Mouse (Mus musculus): ENCODE data around the gene Adgb. TPM values are rescaled to one million over a fixed set of nuclear protein-coding genes. Genes with fewer than 3 reads are reported as not detected.

The Adgb gene
- polyA plus RNA-seq, 2 experiments = 0.12 to 0.47 TPM

DNA sequence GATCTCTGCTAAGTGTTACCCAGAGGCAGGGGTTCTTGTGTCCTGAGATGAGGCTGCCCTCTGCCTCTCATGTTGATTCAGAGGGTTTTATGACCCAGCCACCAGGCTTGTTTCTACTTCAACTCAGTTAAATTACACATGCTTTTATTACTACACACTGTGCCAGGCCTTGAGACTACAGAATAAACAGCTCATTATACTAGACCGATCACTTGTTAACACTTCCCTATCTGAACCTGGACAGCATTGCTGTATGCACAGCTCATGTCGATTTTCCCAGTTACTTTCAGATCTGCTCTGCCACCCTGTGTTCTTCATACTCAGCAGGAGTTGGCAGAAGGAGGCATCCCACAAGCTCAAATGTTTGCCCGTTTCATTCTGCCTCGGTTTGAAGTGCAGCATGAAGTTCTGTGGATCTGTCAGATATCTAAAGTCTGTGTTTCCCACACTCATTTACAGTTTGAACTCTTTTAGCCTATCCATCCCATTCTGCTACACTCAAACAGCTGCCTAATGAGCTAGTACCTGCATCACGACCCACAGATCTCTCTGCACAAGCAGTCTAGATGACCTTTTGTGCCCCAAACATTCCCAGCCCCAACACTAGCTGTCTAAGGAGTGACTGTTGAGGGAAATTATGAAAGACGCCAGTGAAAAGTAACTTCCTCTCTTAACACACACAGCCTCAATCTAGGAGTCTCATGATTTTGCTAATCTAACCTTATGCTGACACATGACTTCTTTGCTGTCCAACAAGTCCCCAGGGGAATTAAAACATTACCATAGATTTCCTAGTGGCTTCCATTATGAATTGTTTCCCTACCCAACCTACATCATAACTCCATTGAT is 3.2 kb downstream of the Adgb start:
- WGBS = 27% methylated on average over 6 of the region's 6 CpGs

DNA sequence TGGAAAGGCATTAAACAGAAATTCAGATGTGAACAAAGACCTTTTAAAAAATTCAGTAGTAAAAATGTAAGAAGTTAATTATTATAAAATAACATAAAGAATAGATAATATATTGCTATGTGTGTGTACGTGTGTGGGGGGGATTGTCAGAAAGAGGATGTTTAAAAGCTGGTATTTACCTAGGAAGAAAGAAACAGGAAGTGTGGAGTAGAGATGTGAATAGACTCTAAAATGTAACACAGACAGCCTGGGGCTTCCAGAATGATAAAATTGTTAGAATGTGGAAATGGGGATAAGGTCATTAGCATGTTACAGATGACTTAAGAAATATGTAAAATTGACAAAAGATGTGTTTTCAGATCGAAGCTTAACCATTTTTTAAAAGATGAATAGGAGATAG is 12.0 kb downstream of the Adgb start:
- no peak overlapping the region for H3K4me3 ChIP-seq (replicated peaks; ENCODE audit: low read length)
- no peaks in the 10 kb centered on the region for H3K4me1 ChIP-seq (ENCODE audit: control insufficient read depth, insufficient read depth, low read length)
- no peaks in the 10 kb centered on the region for H3K9me3 ChIP-seq (ENCODE audit: control insufficient read depth, low read length)
- DNase-seq (ENCODE audit: low spot score) (no peak), ATAC-seq (ENCODE audit: low FRiP score, low read depth) (no peak)
- 77% methylated on average over 2 of the region's 2 CpGs for WGBS
- H3K4me2 ChIP-seq (replicated peaks; ENCODE audit: low read depth, low read length, severe bottlenecking) = no peak overlapping the region
- TF ChIP-seq POLR2A (IDR thresholded peaks at IDR 0.05; ENCODE audit: borderline replicate concordance, extremely low read depth, insufficient read depth, insufficient read length) = no peak
- H3K27me3 ChIP-seq (ENCODE audit: control insufficient read depth, insufficient read depth, low read length) = no peaks in the 10 kb centered on the region
- H3K27ac ChIP-seq (replicated peaks; ENCODE audit: low read depth, low read length) = no peak overlapping the region
- no peak overlapping the region for H3K9ac ChIP-seq (ENCODE audit: low read depth, low read length, severe bottlenecking)
- no peaks in the 10 kb centered on the region for H3K36me3 ChIP-seq (ENCODE audit: control insufficient read depth, insufficient read depth, low read length)

More for the DNA sequence above, 3.2 kb downstream of the Adgb start:
- H3K4me3 ChIP-seq (replicated peaks; ENCODE audit: low read length) = no peak overlapping the region
- no peaks in the 10 kb centered on the region for H3K9me3 ChIP-seq (ENCODE audit: control insufficient read depth, low read length)
- H3K27ac ChIP-seq (replicated peaks; ENCODE audit: low read depth, low read length) = no peak overlapping the region
- H3K36me3 ChIP-seq (ENCODE audit: control insufficient read depth, insufficient read depth, low read length) = no peaks in the 10 kb centered on the region
- H3K9ac ChIP-seq (ENCODE audit: low read depth, low read length, severe bottlenecking) = no peak overlapping the region
- H3K4me1 ChIP-seq (ENCODE audit: control insufficient read depth, insufficient read depth, low read length) = peaks cover 3% of the 10 kb centered on the region; the same call in 1 of the 2 replicates
- no peak overlapping the region for H3K4me2 ChIP-seq (replicated peaks; ENCODE audit: low read depth, low read length, severe bottlenecking)
- ATAC-seq (ENCODE audit: low FRiP score, low read depth) (no peak), DNase-seq (ENCODE audit: low spot score) (no peak)
- no peak for TF ChIP-seq POLR2A (IDR thresholded peaks at IDR 0.05; ENCODE audit: borderline replicate concordance, extremely low read depth, insufficient read depth, insufficient read length)
- no peaks in the 10 kb centered on the region for H3K27me3 ChIP-seq (ENCODE audit: control insufficient read depth, insufficient read depth, low read length)

DNA sequence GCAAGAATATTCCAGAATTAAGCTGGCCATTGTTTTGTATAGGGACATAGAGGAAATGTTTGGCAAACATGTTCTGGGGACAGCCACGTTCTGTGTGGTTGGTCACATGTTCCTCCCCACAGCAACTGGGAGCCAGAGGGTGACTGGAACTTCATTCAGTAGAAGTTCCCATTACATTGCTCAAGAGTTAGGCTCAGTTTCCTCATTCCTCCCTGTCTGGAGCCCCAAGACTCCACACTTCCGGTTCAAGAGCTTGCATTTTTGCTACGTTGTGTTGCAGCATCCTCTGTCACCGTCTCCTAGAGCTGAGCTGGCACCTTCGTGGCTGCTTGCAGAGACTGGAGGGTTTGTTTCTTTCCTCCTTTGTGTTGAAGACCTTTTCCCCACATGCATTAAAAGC is 15.1 kb downstream of the Adgb start:
- Histone ChIP-seq H3K9me3 (ENCODE audit: control insufficient read depth, low read length) (no peaks in the 10 kb centered on the region), H3K36me3 (ENCODE audit: control insufficient read depth, insufficient read depth, low read length) (no peaks in the 10 kb centered on the region), H3K4me1 (ENCODE audit: control insufficient read depth, insufficient read depth, low read length) (no peaks in the 10 kb centered on the region), H3K4me3 (replicated peaks; ENCODE audit: low read length) (no peak overlapping the region), H3K27me3 (ENCODE audit: control insufficient read depth, insufficient read depth, low read length) (no peaks in the 10 kb centered on the region), H3K4me2 (replicated peaks; ENCODE audit: low read depth, low read length, severe bottlenecking) (no peak overlapping the region), H3K27ac (replicated peaks; ENCODE audit: low read depth, low read length) (no peak overlapping the region), H3K9ac (ENCODE audit: low read depth, low read length, severe bottlenecking) (no peak overlapping the region)
- no peak for DNase-seq (ENCODE audit: low spot score)
- ATAC-seq (ENCODE audit: low FRiP score, low read depth) = no peak
- WGBS = 91% methylated on average over 5 of the region's 5 CpGs
- no peak for TF ChIP-seq POLR2A (IDR thresholded peaks at IDR 0.05; ENCODE audit: borderline replicate concordance, extremely low read depth, insufficient read depth, insufficient read length)

DNA sequence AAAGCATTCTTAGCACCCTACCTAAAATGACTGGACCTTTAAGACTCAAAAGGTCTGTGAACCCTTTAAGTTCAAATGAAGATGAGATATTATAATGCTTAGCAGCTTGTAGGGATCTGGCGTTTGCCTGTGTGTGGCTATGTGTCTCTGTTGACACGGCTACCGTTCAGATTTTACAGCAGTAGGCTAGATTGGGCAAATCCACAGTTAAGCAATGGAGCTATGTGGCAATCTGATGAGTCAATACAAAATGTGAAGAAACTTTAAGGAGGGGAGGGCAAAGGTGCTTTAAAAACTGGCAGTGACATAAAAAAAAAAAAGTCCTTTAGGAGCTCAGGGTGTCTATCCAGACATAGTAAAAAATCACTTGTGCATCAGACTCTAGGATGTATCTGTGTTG is 23.1 kb downstream of the Adgb start:
- TF ChIP-seq POLR2A (IDR thresholded peaks at IDR 0.05; ENCODE audit: borderline replicate concordance, extremely low read depth, insufficient read depth, insufficient read length) = no peak
- H3K27ac ChIP-seq (replicated peaks; ENCODE audit: low read depth, low read length) = no peak overlapping the region
- no peaks in the 10 kb centered on the region for H3K4me1 ChIP-seq (ENCODE audit: control insufficient read depth, insufficient read depth, low read length)
- WGBS = 83% methylated on average over 3 of the region's 3 CpGs
- H3K4me2 ChIP-seq (replicated peaks; ENCODE audit: low read depth, low read length, severe bottlenecking) = no peak overlapping the region
- ATAC-seq (ENCODE audit: low FRiP score, low read depth) (no peak), DNase-seq (ENCODE audit: low spot score) (no peak)
- H3K36me3 ChIP-seq (ENCODE audit: control insufficient read depth, insufficient read depth, low read length) = no peaks in the 10 kb centered on the region
- H3K9me3 ChIP-seq (ENCODE audit: control insufficient read depth, low read length) = no peaks in the 10 kb centered on the region
- no peak overlapping the region for H3K4me3 ChIP-seq (replicated peaks; ENCODE audit: low read length)
- no peaks in the 10 kb centered on the region for H3K27me3 ChIP-seq (ENCODE audit: control insufficient read depth, insufficient read depth, low read length)
- H3K9ac ChIP-seq (ENCODE audit: low read depth, low read length, severe bottlenecking) = no peak overlapping the region

DNA sequence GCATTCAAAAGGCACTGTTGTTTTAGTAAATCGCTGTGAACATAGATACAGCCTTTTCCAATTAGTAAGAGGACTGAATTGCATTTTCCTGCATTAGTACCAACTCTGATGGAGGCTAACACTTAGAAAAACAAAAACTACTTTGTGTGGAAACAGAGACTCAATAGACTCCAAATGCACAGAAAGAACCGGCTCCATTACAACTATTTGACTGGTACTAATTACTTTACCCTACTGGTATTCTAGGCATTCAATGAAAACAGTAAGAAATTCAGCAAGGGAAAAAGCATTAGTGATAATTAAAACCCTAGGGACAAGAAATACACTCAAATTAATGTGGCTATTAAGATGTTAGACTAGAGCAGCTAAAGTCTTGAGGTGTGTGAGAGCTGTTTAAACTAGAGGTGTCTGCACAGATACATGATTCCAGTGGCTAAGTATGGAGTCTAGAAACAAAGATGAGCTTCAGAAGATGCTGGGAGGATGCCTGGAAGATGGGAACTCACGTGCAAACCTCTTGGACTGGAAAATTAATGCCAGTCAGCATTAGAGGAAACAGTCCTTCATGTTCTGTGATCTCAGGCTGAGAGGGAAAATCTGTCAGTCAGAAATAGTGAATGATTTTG is 27.2 kb downstream of the Adgb start:
- 43% methylated on average over 3 of the region's 3 CpGs for WGBS
- TF ChIP-seq POLR2A (IDR thresholded peaks at IDR 0.05; ENCODE audit: borderline replicate concordance, extremely low read depth, insufficient read depth, insufficient read length) = no peak
- DNase-seq (ENCODE audit: low spot score) (no peak), ATAC-seq (ENCODE audit: low FRiP score, low read depth) (no peak)
- no peak overlapping the region for H3K9ac ChIP-seq (ENCODE audit: low read depth, low read length, severe bottlenecking)
- H3K9me3 ChIP-seq (ENCODE audit: control insufficient read depth, low read length) = no peaks in the 10 kb centered on the region
- no peak overlapping the region for H3K27ac ChIP-seq (replicated peaks; ENCODE audit: low read depth, low read length)
- no peaks in the 10 kb centered on the region for H3K27me3 ChIP-seq (ENCODE audit: control insufficient read depth, insufficient read depth, low read length)
- no peaks in the 10 kb centered on the region for H3K36me3 ChIP-seq (ENCODE audit: control insufficient read depth, insufficient read depth, low read length)
- H3K4me1 ChIP-seq (ENCODE audit: control insufficient read depth, insufficient read depth, low read length) = no peaks in the 10 kb centered on the region
- no peak overlapping the region for H3K4me2 ChIP-seq (replicated peaks; ENCODE audit: low read depth, low read length, severe bottlenecking)
- no peak overlapping the region for H3K4me3 ChIP-seq (replicated peaks; ENCODE audit: low read length)
